Mouse (Mus musculus) gastrocnemius, adult 2 months (tissue): Measurements from ENCODE around the gene Kcnk5. TPM values are rescaled to one million over a fixed set of nuclear protein-coding genes. Genes with fewer than 3 reads are reported as not detected.

Experiments used
- DNase-seq: peaks from one replicate; pipeline ENCODE4 v3.0.0; 2022
- H3K27ac ChIP-seq: fragments of 200-600 bp; 2 replicates; pipeline ENCODE4 v1.8.1; 2022; ENCODE audit warnings: mild to moderate bottlenecking
- H3K4me3 ChIP-seq: fragments of 200-600 bp; 2 replicates; pipeline ENCODE4 v1.8.1; 2022; ENCODE audit warnings: mild to moderate bottlenecking, moderate library complexity
- CTCF ChIP-seq: fragments of 200-600 bp; IDR thresholded peaks from 2 replicates; pipeline ENCODE4 v1.8.1; 2022; ENCODE audit warnings: antibody characterized with exemption, mild to moderate bottlenecking, moderate library complexity
- intact Hi-C: fragments of 180-260 bp; cut with DNase I; formaldehyde crosslinking; loops from one replicate; pipeline ENCODE4 v1.15.1; 2025
- total RNA-seq, 2 experiments: library from RNA; stranded (reverse); gene quantifications; 2 replicates each; pipeline ENCODE4 v1.2.3; 2021

Gene Kcnk5
- total RNA-seq, 2 experiments from 2014 or later, result 0.48 to 0.73 TPM

DNA sequence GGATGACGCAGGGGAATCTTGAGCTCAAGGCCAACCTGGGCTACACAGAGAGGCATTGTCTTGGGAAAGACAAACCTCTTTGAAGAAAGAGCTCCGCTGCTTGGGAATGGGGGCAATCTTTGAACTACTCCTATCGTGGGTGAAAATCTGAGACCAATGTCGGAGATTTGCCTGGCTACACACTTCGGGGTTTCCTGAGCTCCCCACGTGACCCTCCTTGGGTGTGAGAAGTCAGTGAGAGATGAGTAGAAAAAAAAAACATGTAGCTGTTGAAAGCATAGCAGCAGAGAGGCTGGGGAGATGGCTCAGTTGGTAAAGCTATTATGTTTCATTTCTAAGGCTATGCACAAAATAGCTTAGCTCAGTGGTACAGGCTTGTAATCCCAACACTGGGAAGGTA lies 66.7 kb downstream of the Kcnk5 start:
- TF ChIP-seq CTCF, result no peak
- DNase-seq, result no peak
- no peak overlapping the region for H3K27ac ChIP-seq
- H3K4me3 ChIP-seq, result no peak overlapping the region
- intact Hi-C loops, result loop anchor here (1.0 kb wide), 1 partner anchor 143 kb away; no protein-coding TSS in a partner anchor

DNA sequence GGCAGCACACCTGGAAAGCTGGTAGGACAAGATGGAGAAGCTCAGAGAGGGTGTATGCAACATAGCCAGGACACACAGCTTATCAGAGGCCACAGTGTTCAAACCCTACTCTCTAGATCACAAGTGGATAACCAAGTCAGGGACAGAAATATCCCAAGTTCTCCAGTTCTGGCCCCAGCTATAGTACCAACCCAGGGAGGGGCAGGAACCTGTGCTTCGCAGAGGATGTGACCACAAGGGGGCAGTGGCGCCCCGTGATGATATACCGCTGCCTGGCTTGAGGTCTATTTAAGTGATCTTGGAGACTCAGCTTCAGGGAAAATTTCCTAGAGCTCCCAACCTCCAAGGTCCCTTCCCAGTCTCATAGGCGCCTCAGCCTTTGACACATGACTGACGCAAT lies 67.6 kb downstream of the Kcnk5 start:
- peak; percentile 86 for DNase-seq
- Histone ChIP-seq H3K4me3 (no peak overlapping the region), H3K27ac (no peak overlapping the region)
- intact Hi-C loops, result loop anchor here (1.0 kb wide), 1 partner anchor 144 kb away; no protein-coding TSS in a partner anchor
- TF ChIP-seq CTCF, result peak; percentile 97

DNA sequence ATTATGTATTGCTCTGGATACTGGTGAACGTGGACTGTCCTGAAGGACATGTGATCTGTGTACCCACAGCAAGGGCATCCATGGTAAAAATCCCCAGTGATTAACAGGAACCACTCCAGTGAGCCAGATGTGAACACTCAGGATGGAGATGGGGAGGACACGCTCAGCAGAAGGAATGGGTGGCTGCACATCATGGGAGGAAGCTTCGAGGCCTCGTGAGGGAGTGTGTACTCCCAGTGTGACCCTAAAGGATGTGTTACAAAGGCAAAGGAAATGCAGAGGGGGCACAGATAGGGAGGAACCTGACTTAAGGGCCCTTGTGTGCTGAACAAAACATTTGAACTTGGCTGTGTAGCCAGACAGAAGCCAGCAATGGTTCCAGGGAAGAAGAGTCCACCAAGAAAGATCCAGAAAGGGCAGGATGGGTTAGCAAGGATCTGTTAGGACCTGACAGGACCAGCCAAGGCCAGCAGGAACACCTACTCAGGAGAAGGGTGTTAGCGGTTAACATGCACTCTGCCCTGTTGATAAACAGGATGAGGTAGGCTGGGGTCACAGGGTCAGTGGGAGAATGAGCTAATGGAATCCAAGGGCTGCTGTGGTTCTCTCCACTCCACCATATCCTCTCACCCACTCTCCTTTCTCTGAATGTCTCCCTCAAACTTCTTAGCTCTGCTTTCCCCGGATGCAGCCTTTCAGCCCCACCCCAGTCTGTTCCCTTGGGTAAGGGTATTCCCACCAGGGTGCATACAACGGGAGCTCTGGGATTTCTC lies 68.2 kb downstream of the Kcnk5 start:
- intact Hi-C loops, result no loop called here
- TF ChIP-seq CTCF, result no peak
- Histone ChIP-seq H3K4me3 (no peak overlapping the region), H3K27ac (no peak overlapping the region)
- DNase-seq, result no peak

DNA sequence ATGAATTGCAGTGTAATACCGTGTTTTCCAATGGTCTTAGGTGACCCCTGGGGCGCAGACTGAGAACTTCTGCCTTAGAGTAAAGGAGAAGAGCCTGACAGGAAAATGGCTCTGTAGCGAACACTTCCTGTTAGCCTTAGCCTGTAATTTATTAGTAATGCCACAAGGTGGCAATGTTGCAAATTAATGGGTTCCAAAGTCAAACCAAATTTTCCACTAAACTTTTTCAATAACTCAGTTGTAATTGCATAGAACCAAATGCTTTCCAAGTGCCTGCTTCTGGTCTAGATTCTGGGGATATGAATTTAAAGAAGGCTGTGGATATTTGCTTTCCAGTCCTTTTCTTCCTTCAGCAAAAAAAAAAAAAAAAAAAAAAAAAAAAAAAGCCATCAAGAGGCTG lies 69.4 kb downstream of the Kcnk5 start:
- intact Hi-C loops, result no loop called here
- H3K4me3 ChIP-seq, result no peak overlapping the region
- H3K27ac ChIP-seq, result no peak overlapping the region
- TF ChIP-seq CTCF, result peak; percentile 36; the same call in 1 of the 2 replicates
- DNase-seq, result no peak

DNA sequence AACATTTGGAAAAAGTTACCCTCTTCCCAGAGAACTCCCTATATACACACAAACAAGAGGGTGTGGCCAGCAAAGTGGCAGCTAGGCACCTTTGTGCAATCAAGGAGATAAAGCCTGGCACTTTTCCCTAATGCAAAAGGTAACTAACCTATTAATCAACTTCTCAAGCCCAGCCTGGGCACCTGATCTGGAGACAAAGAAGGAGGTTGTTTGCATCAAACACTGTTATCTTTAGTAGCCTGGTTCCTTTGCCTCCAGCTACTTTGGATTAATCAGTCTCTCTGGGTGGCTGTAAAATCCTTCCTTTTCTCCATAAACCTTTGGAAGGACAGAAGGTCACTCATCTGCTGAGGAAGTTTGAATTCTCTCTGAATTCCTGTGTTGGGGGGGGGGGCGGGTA lies 70.7 kb downstream of the Kcnk5 start:
- no peak overlapping the region for H3K27ac ChIP-seq
- intact Hi-C loops, result no loop called here
- DNase-seq, result no peak
- no peak for TF ChIP-seq CTCF
- no peak overlapping the region for H3K4me3 ChIP-seq

DNA sequence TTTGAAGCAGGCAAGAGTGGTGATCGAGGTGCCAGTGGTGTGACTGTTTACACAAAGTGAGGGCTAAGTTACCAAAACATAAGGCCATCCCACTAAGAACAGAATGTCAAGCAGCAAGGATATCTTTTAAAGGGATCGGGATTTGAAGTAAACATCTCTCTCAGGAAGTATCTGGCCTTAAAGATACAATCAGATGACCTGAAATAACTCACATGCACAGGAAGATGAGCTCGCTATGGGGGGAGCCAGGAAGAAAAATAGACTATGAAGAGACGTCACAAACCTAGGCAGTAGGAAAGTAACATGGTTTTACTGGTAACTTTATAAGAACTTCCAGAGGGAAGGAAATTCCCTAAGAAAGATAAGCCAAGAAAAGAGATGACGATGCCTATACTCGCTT lies 75.3 kb downstream of the Kcnk5 start:
- no peak for TF ChIP-seq CTCF
- no peak overlapping the region for H3K27ac ChIP-seq
- intact Hi-C loops, result no loop called here
- DNase-seq, result no peak
- no peak overlapping the region for H3K4me3 ChIP-seq

DNA sequence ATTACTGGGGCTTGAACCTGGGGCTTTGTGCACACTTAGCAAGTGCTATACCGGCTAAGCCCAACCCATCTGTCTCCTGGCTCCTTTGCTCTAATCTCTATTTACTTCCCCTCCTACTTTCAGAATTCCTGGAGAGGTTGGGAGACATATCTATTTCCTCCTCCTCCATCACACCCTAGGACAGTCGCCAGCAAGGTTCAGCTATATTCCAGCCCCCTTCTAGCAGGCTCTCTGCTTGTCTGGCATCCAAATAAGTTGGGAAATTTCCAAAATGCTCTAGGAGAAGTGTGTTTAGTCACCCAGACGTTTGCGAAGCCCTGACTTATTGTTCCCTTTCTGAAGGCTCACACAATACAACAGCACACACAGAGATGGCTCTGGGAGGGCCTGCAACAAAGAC lies 78.4 kb downstream of the Kcnk5 start:
- no peak for TF ChIP-seq CTCF
- intact Hi-C loops, result no loop called here
- Histone ChIP-seq H3K27ac (no peak overlapping the region), H3K4me3 (no peak overlapping the region)
- DNase-seq, result no peak

DNA sequence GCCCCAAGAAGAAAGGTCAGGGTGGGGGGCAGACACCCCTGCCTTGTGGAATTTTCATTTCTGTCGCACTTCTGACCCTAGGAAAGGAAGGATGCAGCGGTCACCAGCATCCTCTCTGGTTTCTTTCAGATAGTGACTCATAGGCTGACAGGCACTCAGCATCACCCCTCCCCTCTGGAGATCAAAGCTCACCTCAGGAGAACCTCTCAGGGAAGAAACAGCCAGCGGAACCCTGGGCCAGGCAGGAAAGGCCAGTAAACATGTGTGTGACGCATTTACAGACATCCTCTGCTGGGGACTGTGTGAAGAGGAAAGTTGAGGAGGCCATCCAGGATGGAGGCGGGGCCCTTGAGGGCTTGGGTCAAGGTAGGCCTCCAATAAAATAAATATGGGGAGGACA lies 83.5 kb downstream of the Kcnk5 start:
- no peak for DNase-seq
- TF ChIP-seq CTCF, result no peak
- intact Hi-C loops, result no loop called here
- H3K4me3 ChIP-seq, result no peak overlapping the region
- no peak overlapping the region for H3K27ac ChIP-seq

DNA sequence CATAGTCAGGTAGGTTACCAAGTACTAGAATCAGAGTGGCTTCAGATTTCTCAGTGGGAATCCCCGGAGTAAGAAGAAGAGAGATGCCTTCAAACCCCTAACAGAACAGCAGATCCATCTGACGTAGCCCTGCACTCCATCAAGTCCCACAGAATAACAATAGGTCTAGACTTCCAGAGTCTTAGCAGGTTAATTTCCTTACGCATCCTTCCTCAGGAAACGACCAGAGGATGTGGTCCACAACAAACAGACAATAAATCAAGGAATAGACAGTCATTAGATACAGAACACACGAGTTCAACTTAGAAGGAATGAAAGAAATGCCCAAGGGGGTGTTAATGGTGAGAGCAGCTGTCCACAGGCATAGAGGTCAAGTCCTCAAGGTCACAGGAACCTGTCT lies 86.7 kb downstream of the Kcnk5 start:
- no peak for TF ChIP-seq CTCF
- no peak for DNase-seq
- intact Hi-C loops, result no loop called here
- no peak overlapping the region for H3K4me3 ChIP-seq
- no peak overlapping the region for H3K27ac ChIP-seq

DNA sequence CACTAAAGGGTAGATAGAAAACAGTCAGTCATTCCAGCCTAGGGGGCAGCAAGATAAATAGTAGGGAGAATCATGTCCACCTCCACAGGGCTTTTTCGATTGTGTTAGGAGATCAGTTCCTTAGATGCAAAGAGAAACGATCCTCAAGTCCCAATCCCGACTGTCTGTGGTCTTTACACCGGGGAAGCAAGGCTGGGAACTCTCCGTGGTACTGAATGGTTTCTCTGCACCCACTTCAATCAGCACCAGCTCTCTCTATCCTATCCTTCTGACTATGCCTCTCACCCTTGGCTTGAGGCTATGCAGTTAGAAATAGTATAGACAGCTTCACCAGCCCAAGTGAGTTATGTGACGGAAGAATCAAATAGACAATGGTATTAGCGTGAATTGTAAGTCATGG lies 88.1 kb downstream of the Kcnk5 start:
- Histone ChIP-seq H3K27ac (no peak overlapping the region), H3K4me3 (no peak overlapping the region)
- no peak for DNase-seq
- TF ChIP-seq CTCF, result no peak
- intact Hi-C loops, result no loop called here

Other genes with a start within 250 kb of the Kcnk5 start
- 1 to 10 TPM; 3.1 to 4.0 TPM for gene Gng2, start 204.2 kb downstream of the Kcnk5 start, total RNA-seq
- gene Saysd1, start 43.3 kb downstream of the Kcnk5 start, total RNA-seq, result 1 to 10 TPM; 2.9 to 3.2 TPM
- not detected for gene Kcnk16, start 87.4 kb upstream of the Kcnk5 start, total RNA-seq
- gene Nudt13, start 112.9 kb upstream of the Kcnk5 start, total RNA-seq, result 10 to 100 TPM; 26.9 to 32.3 TPM
- 10 to 100 TPM; 32.7 to 38.9 TPM for gene Ecd, start 166.3 kb upstream of the Kcnk5 start, total RNA-seq
- gene Fam149b, start 166.4 kb upstream of the Kcnk5 start, total RNA-seq, result 10 to 100 TPM; 18.2 to 22.7 TPM
- 10 to 100 TPM in 1 of 2 experiments, 1 to 10 TPM in 1; 8.4 to 12.4 TPM for gene Dnajc9, start 207.1 kb upstream of the Kcnk5 start, total RNA-seq
- 10 to 100 TPM; 43.1 to 57.5 TPM for gene Mrps16, start 211.8 kb upstream of the Kcnk5 start, total RNA-seq